Mouse (Mus musculus): ENCODE measurements at regions not wholly inside any gene's neighbourhood (a gene's known extent, or its start where the extent isn't known, plus 50 kb on each side); places are given as distances from the start of the nearest gene placed in this dataset.
"Not testable (repeated sequence)": the region's sequence is repeated elsewhere in the genome, so short reads cannot be mapped to it uniquely, and the experiment has no call there.

DNA sequence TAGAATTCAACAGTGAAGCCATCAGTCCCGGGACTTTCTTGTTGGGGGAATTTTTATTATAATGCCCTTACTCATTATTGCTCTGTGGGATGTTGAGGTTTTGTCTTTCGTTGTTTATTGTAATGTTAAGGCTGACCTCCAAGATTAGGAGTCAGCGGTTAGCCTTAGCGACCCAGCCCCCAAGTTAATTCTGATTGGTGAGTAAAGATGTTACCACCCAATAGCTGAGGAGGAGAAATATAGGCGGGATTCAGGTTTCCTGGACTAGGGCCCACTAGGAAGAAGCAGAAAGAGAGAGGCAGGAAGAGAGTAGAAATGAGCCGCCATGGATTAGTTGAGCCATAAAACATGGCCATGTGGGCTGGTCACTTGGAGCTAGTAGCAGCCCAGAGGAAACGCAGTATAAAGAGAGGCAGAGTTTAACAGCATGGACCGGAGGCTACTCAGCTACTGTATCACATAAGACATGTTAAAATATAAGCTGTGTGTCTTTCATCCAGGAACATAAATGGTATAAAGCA, 302.1 kb upstream of the Ercc4 start:
- DNase-seq (ENCODE audit: low read depth), result no peak

DNA sequence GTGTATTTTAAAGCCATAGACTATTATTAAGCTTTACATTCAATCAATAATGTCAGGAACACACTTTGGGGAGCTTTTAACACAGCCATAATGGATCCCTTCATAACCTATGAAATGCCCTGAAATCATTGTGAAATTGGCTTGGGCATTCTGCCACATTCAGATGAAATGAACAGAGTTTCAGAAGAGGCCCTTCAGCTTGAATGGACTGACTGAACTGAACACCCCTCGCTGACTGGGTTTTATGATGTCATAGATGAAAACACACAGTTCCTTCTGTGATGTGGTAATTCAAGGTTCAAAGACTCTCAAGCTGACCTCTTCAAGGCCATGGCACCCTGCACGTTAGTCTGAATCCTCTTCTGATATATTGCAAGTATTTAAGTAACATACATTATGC, 298.4 kb upstream of the Ercc4 start:
- no peak for DNase-seq (ENCODE audit: low read depth)

DNA sequence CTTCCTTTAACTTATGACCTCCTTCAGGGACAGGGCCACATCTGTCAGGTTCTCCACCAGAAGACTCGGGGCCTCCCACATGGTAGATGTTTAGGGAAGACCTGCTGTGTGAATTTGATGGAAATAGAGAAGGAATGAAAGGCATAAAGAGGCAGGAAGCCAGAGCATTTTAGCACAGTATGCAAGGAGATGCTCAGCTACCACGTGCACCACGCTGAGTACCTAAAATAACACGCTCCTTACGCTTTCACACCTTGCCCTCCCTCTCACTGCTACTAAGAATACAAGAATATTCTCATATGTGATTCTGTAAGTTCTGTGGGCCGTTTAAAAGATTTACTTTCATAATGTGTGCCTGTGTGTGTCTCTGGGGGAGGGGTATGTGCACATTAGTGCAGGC, 284.8 kb upstream of the Ercc4 start:
- no peak for DNase-seq (ENCODE audit: low read depth)

DNA sequence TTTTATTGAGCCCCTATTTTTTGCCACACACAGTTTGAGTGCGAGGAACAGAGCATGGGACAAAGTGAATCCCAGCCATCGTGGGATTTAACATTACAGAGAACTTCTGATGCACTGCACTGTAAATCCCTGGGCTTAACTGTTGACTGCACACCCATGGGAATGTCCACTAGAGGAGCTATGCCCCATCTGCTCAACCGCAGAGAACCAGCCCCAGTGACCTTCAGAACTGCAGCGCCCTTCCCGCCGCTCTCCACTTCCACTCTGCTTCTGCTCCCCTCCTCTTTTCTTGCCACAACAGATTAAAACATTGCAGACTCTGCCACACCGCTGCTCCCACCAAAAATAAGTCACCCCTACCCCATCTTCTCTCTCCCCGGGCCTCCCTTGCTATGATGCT, 283.3 kb upstream of the Ercc4 start:
- DNase-seq (ENCODE audit: low read depth), result no peak

GRCm38 (mm10) chr16:12831308-12831707, 278.2 kb upstream of the Ercc4 start:
- DNase-seq (ENCODE audit: low read depth), result not testable (repeated sequence)

DNA sequence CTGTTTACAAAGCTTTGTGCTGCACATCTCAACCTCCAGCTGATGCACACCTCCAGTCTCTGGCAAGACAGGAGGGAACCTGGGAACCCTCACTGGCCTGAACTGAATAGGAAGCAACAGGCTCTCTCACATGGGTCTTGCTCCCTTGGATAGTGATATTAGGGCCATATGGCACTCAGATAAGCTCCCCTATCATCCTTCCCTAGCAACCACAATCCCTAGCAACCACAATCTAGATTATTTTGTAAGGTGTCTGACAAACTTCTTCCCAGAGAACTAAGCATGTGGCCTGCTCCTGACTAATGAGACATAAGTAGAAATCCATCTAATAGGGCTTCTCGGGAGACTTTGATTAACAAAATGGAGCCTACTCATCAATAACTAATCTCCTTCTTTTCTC, 253.1 kb upstream of the Ercc4 start:
- no peak for DNase-seq (ENCODE audit: low read depth)

DNA sequence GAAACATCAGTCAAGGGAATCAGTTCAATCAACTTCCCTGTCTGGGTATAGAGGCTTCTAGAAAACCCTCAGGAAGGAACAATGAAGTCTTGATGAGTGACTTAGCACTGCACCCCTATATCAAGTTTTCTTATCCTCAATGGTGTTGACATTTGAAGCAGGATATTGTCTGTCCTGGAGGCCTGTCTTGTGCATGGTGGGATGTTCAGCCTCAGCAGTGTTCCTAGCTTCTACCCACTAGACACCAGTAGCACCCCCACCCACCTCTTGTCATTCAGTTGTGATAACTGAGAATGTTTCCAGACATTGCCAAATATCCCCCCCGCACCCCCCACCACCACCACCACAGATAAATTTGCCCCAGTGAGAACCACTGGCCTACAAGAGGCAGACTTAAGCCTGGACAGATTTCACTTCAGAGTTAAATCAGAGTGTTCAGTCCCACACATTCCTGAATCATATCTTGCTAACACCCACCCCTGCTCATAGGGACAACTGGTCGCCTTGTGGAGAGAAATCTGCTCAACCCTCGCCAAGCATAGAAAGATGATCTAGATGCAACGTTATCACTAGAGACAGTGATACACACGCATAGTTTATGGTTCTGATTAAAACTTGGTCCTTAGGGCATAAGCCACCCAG, 249.6 kb upstream of the Ercc4 start:
- no peak for DNase-seq (ENCODE audit: low read depth)

DNA sequence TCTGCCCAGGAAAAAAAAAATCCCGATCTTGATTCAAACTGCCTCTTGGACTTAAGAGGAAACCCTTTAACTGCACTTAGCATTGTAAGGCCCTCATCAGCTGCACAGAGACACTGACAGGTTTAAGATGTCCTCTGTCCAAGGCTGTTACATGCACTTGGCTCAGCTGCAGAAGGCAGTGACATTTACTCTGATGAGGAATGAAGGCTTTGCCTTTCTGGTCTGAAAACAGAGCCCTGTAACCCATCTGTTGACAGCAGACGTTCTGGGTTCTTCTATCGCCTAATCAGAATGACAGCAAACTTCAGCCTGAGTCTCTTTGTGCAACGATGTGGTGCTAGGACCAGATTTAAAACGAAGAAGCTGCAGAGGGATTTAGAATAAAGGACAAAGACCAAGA, 246.9 kb upstream of the Ercc4 start:
- DNase-seq (ENCODE audit: low read depth), result no peak

- DNase-seq (ENCODE audit: low read depth), result not testable (repeated sequence)
These were observed 231.2 kb upstream of the Ercc4 start for GRCm38 (mm10) chr16:12878326-12878725.

DNA sequence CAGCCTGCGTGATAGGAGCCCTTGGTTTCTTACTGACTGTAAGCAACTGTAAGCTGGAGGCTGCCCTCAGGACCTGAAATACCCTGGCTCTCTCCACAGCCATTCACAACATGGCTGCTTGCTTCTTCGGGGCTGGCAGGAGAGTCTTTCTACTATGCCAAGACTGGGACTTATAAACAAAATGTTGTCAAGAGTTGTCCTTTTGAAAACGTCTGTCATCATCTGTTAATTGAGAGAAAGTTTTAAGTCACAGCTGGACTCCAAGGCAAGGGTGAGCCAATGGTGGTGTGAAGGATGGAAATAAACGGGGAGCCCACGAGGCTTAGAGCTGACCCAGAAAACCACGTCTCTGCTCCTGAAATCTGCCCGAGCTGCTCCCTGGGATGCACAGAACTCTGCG, 229.5 kb upstream of the Ercc4 start:
- DNase-seq (ENCODE audit: low read depth), result no peak

DNA sequence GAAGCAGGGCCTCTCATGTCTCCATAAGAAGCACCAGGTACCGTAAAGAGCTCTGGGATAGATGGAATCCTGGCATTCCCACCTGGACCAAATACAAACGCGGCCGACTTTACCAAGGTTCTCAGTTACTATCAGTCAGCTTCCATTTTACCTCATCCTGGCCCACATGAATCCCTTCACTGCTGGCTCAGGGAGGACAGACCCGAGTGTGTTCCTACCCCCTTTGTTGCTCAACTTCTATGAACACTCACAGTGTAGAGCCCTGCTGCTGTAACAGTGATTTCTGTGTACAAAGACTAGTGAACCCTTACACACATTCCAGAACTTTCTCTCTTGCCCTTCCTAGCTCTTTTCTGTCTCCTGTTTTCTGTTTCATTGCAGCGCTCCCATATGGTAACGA, 229.0 kb upstream of the Ercc4 start:
- DNase-seq (ENCODE audit: low read depth), result no peak

DNA sequence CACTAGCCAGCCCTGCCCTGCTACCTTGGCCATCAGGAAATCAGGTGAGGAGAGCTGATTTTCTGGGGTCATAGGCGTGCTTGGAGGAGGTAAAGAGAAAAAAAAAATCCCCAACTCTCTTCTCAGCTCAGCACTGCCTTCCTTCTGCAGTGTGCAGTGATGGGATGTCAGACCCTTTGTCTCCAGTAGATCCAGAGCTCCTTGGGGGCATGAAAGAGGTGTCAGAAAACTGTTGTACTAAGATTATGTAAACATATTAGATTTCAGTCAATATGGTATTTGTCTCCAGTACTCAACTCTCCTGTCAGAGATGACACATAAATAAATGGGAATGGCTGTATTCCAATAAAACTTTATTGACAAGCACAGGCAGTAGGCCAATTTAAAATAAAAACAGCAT, 226.8 kb upstream of the Ercc4 start:
- DNase-seq (ENCODE audit: low read depth), result no peak

- DNase-seq (ENCODE audit: low read depth), result no peak
These were observed 224.9 kb upstream of the Ercc4 start for GRCm38 (mm10) chr16:12884556-12884955.

- no peak for DNase-seq (ENCODE audit: low read depth)
These were observed 223.4 kb upstream of the Ercc4 start for GRCm38 (mm10) chr16:12886127-12886526.

DNA sequence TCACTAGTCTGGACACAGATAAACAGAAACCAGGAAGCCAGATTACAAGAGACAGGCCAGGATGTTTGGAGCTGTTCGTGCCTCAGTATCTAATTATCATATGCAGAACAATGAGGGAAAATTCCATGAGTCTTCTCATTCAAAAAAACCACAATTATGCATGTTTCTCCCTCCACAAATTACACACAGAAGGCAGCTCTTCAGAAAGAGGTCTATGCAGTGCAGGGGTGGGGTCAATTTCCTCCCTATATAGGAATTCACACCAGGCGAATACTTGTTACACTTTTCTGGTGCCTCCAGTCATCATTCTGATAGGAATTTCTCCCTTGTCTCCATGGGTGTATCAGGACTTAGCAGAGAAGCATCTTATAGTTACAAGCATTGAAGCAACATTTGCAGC, 222.1 kb upstream of the Ercc4 start:
- DNase-seq (ENCODE audit: low read depth), result no peak

DNA sequence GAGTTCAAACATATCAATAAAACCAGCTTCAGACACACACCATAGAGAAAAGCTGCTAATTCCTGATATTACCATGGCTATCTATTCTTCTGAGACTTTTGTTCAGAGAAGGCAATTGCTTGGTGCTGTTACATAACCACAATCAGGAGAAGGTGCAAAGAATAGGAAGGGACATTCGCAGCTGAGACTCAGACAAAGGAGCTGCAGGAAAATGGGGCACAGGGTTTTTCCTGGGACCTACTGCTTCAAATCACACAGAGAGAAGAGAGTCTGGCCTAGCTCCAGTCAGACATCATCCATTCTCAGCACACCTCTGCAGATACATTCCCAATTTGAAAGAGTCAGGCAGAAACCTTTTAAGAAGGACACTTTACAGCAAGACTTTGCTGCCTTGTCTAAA, 219.4 kb upstream of the Ercc4 start:
- no peak for DNase-seq (ENCODE audit: low read depth)

DNA sequence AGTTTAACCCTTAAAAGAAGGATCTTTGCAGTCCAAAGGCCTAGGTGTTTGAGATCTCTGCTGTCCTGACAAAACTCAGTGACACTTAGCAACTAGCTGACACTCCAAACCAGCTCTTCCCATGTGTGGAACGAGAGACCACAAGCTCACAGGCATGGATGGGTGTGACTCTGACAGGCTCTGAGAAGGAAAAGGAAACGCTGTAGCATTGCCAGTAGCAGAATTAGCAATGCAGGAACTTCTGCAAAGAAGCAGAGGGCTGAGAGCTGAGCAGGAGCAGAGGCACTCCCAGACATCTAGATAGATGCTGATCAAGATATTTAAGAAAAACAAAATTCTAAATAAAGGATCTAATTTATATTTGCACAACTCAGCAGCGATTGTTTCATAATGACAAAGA, 218.9 kb upstream of the Ercc4 start:
- DNase-seq (ENCODE audit: low read depth), result no peak

- DNase-seq (ENCODE audit: low read depth), result no peak
These were observed 216.7 kb upstream of the Ercc4 start for GRCm38 (mm10) chr16:12892658-12893305.

- DNase-seq (ENCODE audit: low read depth), result no peak
These were observed 212.2 kb upstream of the Ercc4 start for GRCm38 (mm10) chr16:12897267-12897666.

DNA sequence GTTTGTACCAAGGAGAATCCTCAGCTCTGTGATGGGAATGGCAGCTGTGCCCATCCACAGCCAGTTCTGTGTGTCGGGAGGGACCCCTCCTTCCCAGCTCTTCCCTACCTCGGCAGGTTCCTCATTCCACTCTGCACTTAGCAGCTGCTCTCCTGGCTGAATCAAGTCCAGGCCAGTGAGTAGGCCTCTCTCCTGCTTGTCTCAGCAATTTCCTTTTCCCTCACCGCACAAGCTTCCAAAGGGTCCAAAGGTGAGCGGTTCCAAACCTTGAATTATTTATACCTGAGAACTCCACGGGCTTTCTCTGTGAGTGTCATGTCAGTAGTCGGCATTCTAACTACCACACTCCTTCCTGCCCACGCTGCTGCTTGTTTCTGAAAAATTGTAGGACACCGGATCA, 208.8 kb upstream of the Ercc4 start:
- no peak for DNase-seq (ENCODE audit: low read depth)

GRCm38 (mm10) chr16:12901096-12901995, 208.1 kb upstream of the Ercc4 start:
- no peak for DNase-seq (ENCODE audit: low read depth)

DNA sequence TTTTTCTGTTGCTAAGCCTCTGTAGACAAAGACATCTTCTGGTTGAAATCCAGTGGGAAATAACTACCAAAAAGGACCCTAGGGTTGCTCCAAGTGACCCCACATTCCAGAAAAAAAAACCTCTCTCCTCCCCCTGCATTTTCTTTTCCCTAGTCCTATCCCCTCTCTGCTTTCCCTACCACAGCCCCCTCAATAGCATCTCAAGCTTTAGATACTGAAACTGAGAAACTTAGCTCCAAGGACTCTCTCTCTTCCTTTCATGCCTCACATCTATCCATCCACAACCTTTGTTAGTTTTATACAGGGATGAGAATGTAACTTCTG, 207.5 kb upstream of the Ercc4 start:
- no peak for DNase-seq (ENCODE audit: low read depth)

DNA sequence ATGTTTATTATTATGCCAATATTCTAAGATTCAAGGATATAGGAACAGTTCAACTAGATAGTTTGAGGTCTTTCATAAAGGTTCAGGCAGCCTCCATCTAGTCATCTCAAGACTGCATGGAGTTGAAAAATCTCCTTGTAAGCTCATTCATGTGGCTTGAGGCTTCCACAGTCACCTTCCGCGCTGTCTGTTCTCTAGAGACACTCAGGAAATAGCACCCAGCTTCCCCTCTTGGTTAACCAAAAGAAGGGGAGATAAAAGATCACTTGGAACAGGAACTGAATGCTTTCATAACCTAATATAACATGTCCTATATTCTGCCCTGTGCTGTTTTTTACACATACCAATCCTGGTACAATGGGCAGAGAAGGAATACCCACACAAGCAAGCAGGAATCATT, 206.3 kb upstream of the Ercc4 start:
- DNase-seq (ENCODE audit: low read depth), result no peak

All from induced T-regulatory cell, adult 2 months (primary cell).